Mouse (Mus musculus): ENCODE data around the gene Tmeff1.
A peak's percentile ranks its signal among the peaks of the same experiment; 100 is the strongest.

The Tmeff1 gene

DNA sequence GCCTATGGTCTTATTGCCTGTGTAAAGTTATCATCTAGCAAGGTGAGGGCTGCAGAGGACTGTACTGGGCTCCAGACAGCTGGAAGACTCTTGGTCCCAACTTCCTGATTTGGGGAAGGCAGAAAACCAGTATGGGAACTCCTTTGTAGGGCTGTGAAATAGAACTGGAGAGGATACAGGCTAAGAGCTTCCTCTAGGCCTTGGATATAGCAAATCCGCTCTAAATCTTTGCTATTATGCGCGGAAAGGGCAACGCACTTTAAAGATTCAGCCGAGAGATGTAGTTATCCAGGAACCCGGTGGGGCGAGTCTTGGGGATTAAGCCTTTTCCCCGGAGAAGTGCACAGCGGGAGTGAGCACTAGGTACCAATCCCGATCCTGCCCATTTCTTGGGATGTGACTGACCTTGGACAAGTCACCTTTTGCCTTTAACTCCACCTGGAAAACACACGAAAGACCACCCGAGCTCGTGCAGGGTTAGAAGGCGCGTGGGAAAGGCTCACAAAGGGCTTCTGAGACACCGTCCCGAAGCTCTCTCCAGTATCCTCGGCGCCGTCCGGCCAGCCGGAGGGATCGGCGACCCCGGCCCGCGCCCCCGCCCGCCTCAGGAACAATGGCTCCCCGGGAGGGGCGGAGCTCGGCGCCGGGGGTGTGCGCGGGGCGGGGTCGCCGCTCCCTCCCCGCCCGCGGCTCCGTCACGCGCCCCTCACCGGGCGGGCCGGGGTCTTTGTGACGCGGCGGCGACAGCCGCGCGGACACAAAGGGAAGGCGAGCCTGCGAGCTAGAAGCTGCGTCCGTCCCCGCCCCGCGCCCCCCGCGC lies at the start of gene Tmeff1:
Tmeff1 (plus strand) TSS at position 754 of the 820 bp plus-strand sequence.
- no peak for DNase-seq (ENCODE audit: low read depth)

DNA sequence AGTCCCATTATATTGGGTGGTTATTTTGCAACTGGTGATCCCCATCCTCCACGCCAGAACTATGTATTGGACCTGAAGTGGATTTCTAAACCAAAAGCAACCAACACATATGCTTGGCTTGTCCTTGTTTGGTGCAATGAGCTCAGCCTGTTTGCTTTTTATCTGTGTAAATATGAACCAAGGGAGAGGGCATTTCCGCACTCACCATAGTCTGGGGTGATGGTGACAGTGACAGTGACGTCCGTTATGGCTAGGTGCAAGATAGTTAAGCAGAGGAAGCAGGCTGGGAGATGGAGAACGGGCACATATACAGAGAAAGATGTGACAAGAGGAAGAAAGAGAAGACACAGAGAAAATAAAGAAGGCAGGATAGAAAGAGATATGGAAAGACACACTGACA lies 48.7 kb upstream of the Tmeff1 start:
- no peak for DNase-seq (ENCODE audit: low read depth)

DNA sequence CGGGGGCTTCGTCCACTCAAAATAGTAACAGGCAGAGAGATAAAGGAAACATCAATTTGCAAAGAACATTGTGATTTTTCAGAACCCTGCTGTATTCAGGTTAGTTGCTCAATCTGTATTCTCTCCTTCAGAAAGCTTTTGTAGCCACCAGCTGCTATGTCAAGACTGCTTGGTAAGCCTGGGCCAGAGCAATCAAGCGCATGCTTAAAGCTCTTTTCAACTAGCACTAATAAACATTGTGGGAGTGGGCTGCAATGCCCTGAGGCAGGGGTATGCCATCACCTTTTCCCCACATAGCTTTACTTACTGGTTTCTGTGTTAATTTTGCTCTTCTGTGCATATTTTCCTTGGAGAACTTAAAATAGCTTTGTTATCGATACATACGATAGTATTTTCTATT lies 48.0 kb upstream of the Tmeff1 start:
- no peak for DNase-seq (ENCODE audit: low read depth)

DNA sequence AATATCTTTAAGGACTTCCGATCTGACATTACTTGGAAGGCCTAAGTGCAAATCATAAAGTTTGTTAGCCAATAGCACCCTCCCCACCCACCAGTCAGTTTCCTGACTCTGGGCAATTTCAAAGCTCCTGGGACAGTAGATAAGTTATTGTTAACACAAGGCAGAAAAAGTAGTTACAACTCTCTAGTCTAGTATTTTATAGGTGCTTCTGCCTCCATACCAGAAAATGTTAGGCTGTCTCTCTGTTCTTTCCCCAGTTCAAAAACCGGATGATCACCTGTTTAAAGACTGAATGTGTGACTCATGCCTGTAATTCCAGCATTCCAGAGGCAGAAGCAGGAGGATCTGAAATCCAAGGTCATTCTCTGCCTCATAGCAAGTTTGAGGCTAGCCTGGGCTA lies 46.4 kb upstream of the Tmeff1 start:
- no peak for DNase-seq (ENCODE audit: low read depth)

- no peak for DNase-seq (ENCODE audit: low read depth)
Observed at GRCm38 (mm10) chr4:48539841-48540575, 45.0 kb upstream of the Tmeff1 start, which contains the start of gene Msantd3. Gene Msantd3 (plus strand): TSS chr4:48539935.

- no peak for DNase-seq (ENCODE audit: low read depth)
Observed at GRCm38 (mm10) chr4:48540576-48541111, 44.3 kb upstream of the Tmeff1 start.

- no peak for DNase-seq (ENCODE audit: low read depth)
Observed at GRCm38 (mm10) chr4:48541526-48542250, 43.3 kb upstream of the Tmeff1 start.

DNA sequence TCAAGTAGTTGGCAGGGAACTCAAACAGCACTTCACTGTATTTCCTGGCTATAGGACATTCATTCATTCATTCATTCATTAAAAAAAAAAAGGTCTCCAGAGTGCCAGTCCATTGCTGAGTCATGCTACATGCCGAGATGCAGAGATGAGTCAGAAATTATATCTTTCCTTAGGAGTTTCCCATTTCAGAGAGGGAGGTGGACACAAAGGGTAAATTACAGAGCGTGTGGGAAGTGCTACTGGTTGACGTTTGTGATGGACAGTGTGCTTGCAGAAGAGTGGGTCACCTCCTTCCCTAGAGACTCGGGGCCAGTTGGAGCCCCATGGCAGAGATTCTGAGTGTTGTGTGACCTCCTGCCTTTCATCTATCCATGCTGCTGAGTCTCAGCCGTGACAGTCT lies 42.6 kb upstream of the Tmeff1 start:
- no peak for DNase-seq (ENCODE audit: low read depth)

DNA sequence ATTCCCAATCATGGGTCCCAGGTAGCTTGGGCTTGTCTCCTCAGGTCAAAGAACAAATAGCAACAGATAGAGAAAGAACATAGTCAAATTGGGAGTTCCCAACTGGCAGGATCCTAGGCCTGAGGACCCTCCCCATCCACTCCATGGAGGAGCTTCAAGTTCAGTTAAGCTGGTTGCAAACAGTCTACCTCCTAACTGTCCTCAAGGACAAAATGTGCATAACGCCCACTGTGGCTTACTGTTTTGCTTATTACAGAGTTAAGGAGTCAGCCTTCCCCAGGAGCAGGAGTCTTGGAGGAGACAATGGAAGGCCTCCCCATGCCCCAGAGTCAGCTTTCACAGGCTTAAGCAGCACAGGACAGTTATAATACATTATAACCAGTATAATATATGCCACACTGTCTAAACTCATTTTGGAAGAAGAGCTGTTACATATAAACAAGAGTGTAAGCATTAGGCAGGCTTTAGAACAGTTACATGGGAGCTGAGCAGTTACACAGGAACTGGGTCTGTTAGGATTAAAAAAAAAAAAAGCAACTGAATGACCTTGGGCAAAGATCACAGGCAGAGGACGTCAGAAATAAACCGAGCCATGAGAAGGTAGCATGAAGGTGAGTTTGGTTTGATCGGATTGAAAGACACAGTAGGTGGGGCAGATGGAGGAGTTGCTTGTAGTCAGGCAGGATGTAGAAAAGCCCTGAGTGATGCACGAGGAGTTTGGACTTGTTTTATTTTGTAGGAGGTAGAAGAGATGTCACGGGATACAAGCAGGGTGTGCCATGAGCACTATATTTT lies 41.7 kb upstream of the Tmeff1 start:
- DNase-seq (ENCODE audit: low read depth) = no peak

DNA sequence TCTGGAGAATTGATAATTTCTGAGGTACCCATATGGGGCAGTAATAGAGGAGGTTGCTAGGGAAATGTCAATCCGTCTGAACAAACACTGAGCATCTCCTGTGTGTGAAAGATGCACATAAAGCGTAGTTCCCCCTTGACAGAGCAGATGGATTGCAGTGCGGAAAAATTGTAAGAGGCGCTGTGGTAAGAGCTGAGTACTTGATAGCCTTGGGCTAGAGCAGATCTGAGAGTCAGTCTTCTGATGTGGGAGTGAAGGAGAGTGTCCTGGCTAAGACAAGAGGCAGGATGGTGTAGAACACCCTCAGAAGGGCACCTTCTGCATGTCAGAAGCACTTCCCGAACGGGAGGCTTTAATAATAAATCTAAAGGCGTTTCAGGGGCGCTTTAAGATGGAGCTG lies 40.8 kb upstream of the Tmeff1 start:
- DNase-seq (ENCODE audit: low read depth) = no peak

DNA sequence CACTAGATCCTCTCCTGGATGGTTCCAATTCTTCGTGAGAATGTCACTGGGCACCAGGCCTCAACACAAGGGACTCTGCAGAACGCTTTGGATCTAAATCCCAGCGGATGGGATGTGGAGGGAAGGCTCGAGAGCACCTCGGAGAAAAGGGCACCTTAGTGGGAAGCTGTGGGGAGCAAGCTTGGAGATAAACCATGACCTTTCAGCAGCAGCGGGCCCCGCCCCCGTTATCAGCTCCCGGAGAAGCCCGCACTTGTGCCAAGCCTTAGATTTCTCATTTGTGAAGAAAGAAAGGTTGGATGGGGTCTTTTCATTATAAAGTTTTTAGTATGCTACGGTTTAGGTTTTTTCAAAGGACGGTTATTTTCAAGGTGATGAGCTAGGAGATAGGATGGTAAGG lies 39.0 kb upstream of the Tmeff1 start:
- DNase-seq (ENCODE audit: low read depth) = no peak

GRCm38 (mm10) chr4:48546568-48547496 lies 38.1 kb upstream of the Tmeff1 start:
- DNase-seq (ENCODE audit: low read depth) = no peak

GRCm38 (mm10) chr4:48548393-48549045 lies 36.5 kb upstream of the Tmeff1 start:
- DNase-seq (ENCODE audit: low read depth) = no peak

DNA sequence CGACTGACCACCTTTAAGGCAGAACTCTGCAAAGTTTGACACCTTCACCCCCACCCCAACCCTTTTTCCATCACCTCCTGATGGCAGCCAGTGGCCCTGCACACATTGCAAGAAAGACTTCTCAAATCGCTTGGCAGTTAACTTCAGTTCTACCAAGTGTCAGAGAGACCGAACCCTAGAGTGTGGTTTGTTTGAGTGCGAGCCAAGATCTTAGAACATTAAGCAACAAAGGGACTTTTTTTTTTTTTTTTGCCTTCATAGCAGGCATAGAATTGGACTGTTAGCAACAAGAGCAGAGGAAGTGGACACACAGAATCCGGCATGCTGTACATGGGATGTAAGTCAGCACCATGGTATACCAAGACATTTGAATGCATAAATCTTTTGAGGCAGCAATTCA lies 35.3 kb upstream of the Tmeff1 start:
- peak; percentile 36 for DNase-seq (ENCODE audit: low read depth)

GRCm38 (mm10) chr4:48552486-48553064 lies 32.4 kb upstream of the Tmeff1 start:
- DNase-seq (ENCODE audit: low read depth) = no peak

- DNase-seq (ENCODE audit: low read depth) = no peak
Observed at GRCm38 (mm10) chr4:48554132-48554531, 30.8 kb upstream of the Tmeff1 start.

- DNase-seq (ENCODE audit: low read depth) = no peak
Observed at GRCm38 (mm10) chr4:48555729-48556128, 29.2 kb upstream of the Tmeff1 start.

DNA sequence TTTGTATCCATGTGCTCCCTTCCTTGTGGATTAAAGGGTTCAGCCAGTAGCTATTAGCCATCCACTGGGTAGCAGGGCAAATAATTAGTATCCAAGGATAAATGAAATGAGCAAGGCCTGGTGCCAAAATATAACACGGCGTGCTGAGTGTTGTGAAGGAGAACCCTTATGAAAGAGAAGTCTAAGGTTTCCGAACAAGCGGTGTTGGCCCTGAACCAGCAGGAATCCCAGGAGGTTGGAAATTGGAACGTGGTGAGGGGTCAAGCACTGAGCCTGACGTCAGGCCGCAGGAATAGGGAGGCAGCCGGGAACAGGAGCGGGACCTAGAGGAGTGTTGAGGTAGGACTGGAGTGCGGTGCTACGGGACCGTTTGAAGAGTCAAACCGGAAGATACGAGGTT lies 25.3 kb upstream of the Tmeff1 start:
- no peak for DNase-seq (ENCODE audit: low read depth)

- no peak for DNase-seq (ENCODE audit: low read depth)
Observed at GRCm38 (mm10) chr4:48561824-48562223, 23.1 kb upstream of the Tmeff1 start.

- no peak for DNase-seq (ENCODE audit: low read depth)
Observed at GRCm38 (mm10) chr4:48564962-48565361, 20.0 kb upstream of the Tmeff1 start.
